Mouse (Mus musculus): ENCODE data around the gene Hint2. TPM values are rescaled to one million over a fixed set of nuclear protein-coding genes. Genes with fewer than 3 reads are reported as not detected.

Hint2 gene
- polyA plus RNA-seq, 1 experiment from 2014 or later: 110 TPM

Small RNAs within 50 kb of the gene (microRNA-seq; reads per million reads assigned to microRNA genes)
- not detected for gene Gm25262

Other genes starting within 250 kb of the Hint2 start
- 0.14 and 0.25 TPM in 2 replicates for gene Fam166b, start 227.3 kb downstream of the Hint2 start, polyA plus RNA-seq (2015; fragmentation: Nextera tagmentation; extraction: Ambion mirVana)
- 8.3 and 8.5 TPM in 2 replicates for gene Tesk1, start 214.5 kb downstream of the Hint2 start, polyA plus RNA-seq (2015; fragmentation: Nextera tagmentation; extraction: Ambion mirVana)
- 1.8 and 3.1 TPM in 2 replicates for gene Cd72, start 201.8 kb downstream of the Hint2 start, polyA plus RNA-seq (2015; fragmentation: Nextera tagmentation; extraction: Ambion mirVana)
- 0.14 and 1.2 TPM in 2 replicates for gene Sit1, start 172.7 kb downstream of the Hint2 start, polyA plus RNA-seq (2015; fragmentation: Nextera tagmentation; extraction: Ambion mirVana)
- 67.4 and 70.1 TPM in 2 replicates for gene Ccdc107, start 163.6 kb downstream of the Hint2 start, polyA plus RNA-seq (2015; fragmentation: Nextera tagmentation; extraction: Ambion mirVana)
- gene Arhgef39, start 156.8 kb downstream of the Hint2 start, polyA plus RNA-seq (2015; fragmentation: Nextera tagmentation; extraction: Ambion mirVana): 48.8 and 54.0 TPM in 2 replicates
- 4.7 and 6.1 TPM in 2 replicates for gene Car9, start 149.5 kb downstream of the Hint2 start, polyA plus RNA-seq (2015; fragmentation: Nextera tagmentation; extraction: Ambion mirVana)
- 198 and 216 TPM in 2 replicates for gene Tpm2, start 132.7 kb downstream of the Hint2 start, polyA plus RNA-seq (2015; fragmentation: Nextera tagmentation; extraction: Ambion mirVana)
- gene Creb3, start 94.1 kb downstream of the Hint2 start, polyA plus RNA-seq (2015; fragmentation: Nextera tagmentation; extraction: Ambion mirVana): 62.7 and 63.2 TPM in 2 replicates
- 97.9 and 98.2 TPM in 2 replicates for gene Tln1, start 93.8 kb downstream of the Hint2 start, polyA plus RNA-seq (2015; fragmentation: Nextera tagmentation; extraction: Ambion mirVana)
- gene Rgp1, start 77.8 kb downstream of the Hint2 start, polyA plus RNA-seq (2015; fragmentation: Nextera tagmentation; extraction: Ambion mirVana): 23.7 and 32.2 TPM in 2 replicates
- gene Gba2, start 77.6 kb downstream of the Hint2 start, polyA plus RNA-seq (2015; fragmentation: Nextera tagmentation; extraction: Ambion mirVana): 19.0 and 21.1 TPM in 2 replicates
- 0.77 and 1.5 TPM in 2 replicates for gene Msmp, start 72.0 kb downstream of the Hint2 start, polyA plus RNA-seq (2015; fragmentation: Nextera tagmentation; extraction: Ambion mirVana)
- gene Npr2, start 24.5 kb downstream of the Hint2 start, polyA plus RNA-seq (2015; fragmentation: Nextera tagmentation; extraction: Ambion mirVana): 9.6 and 10.6 TPM in 2 replicates
- 3.9 TPM in 2 replicates for gene Spag8, start 2.9 kb downstream of the Hint2 start, polyA plus RNA-seq (2015; fragmentation: Nextera tagmentation; extraction: Ambion mirVana)
- 4.2 and 4.9 TPM in 2 replicates for gene Tmem8b, start 12.5 kb upstream of the Hint2 start, polyA plus RNA-seq (2015; fragmentation: Nextera tagmentation; extraction: Ambion mirVana)
- 2.1 and 2.3 TPM in 2 replicates for gene Fam221b, start 12.7 kb upstream of the Hint2 start, polyA plus RNA-seq (2015; fragmentation: Nextera tagmentation; extraction: Ambion mirVana)
- gene Olfr70, start 44.3 kb upstream of the Hint2 start, polyA plus RNA-seq (2015; fragmentation: Nextera tagmentation; extraction: Ambion mirVana): not detected in 2 replicates
- gene Olfr71, start 53.8 kb upstream of the Hint2 start, polyA plus RNA-seq (2015; fragmentation: Nextera tagmentation; extraction: Ambion mirVana): not detected in 2 replicates
- gene Hrct1, start 70.7 kb upstream of the Hint2 start, polyA plus RNA-seq (2015; fragmentation: Nextera tagmentation; extraction: Ambion mirVana): 1.1 and 1.3 TPM in 2 replicates
- gene Spaar, start 73.6 kb upstream of the Hint2 start, polyA plus RNA-seq (2015; fragmentation: Nextera tagmentation; extraction: Ambion mirVana): 0.48 and 0.62 TPM in 2 replicates
- gene Olfr159, start 114.5 kb upstream of the Hint2 start, polyA plus RNA-seq (2015; fragmentation: Nextera tagmentation; extraction: Ambion mirVana): not detected in 2 replicates
- gene Olfr156, start 167.4 kb upstream of the Hint2 start, polyA plus RNA-seq (2015; fragmentation: Nextera tagmentation; extraction: Ambion mirVana): not detected in 2 replicates
- gene Olfr157, start 183.7 kb upstream of the Hint2 start, polyA plus RNA-seq (2015; fragmentation: Nextera tagmentation; extraction: Ambion mirVana): not detected in 2 replicates
- not detected in 2 replicates for gene Olfr155, start 195.1 kb upstream of the Hint2 start, polyA plus RNA-seq (2015; fragmentation: Nextera tagmentation; extraction: Ambion mirVana)
- 23.0 and 23.2 TPM in 2 replicates for gene Reck, start 219.1 kb upstream of the Hint2 start, polyA plus RNA-seq (2015; fragmentation: Nextera tagmentation; extraction: Ambion mirVana)

Data from lung, embryonic 15.5 days (tissue).